Mouse (Mus musculus): ENCODE measurements around the gene Map6. TPM values are rescaled to one million over a fixed set of nuclear protein-coding genes. Genes with fewer than 3 reads are reported as not detected.

Gene Map6
- polyA plus RNA-seq, 1 experiment from 2014 or later: 6.2 TPM

DNA sequence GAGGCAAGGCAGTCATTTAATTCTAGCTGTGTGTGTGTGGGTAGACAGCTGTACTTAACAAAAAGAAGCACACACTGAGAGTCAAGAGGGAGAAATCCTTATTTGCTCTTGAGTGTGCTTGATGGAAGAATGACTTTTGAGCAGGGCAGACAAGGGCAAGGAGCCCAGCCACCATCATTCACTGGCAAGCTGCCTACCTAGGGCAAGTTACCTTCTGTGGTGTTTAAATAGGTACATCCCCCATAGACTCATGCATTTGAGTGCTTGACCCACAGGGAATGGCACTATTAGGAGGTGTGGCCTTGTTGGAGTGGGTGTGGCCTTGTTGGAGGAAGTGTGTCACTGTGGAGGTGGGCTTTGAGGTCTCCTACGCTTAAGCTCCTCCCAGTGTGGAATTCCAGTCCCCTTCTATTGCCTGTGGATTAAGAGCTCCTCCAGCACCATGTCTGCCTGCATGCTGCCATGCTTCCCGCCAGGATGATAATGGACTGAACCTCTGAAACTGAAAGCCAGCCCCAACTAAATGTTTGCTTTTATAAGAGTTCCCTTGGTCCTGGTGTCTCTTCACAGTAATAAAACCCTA is 27.0 kb downstream of the Map6 start:
- Histone ChIP-seq H3K27ac (ENCODE audit: low read depth) (no peak overlapping the region), H3K9ac (ENCODE audit: low read length) (no peak overlapping the region), H3K4me3 (ENCODE audit: low read depth, low read length) (no peak overlapping the region), H3K4me1 (replicated peaks; ENCODE audit: control insufficient read depth, insufficient read depth, low read length) (no peaks in the 10 kb centered on the region), H3K4me2 (ENCODE audit: low read length) (no peak overlapping the region), H3K27me3 (replicated peaks; ENCODE audit: control insufficient read depth, insufficient read depth, low read length) (no peaks in the 10 kb centered on the region), H3K9me3 (ENCODE audit: control insufficient read depth, low read length) (no peaks in the 10 kb centered on the region), H3K36me3 (ENCODE audit: control insufficient read depth, insufficient read depth, low read length) (no peaks in the 10 kb centered on the region)
- DNase-seq (ENCODE audit: low spot score): no peak
- 89% methylated on average over 2 of the region's 2 CpGs for WGBS
- no peak for ATAC-seq (replicated peaks; ENCODE audit: low FRiP score, low TSS enrichment, low read depth)

DNA sequence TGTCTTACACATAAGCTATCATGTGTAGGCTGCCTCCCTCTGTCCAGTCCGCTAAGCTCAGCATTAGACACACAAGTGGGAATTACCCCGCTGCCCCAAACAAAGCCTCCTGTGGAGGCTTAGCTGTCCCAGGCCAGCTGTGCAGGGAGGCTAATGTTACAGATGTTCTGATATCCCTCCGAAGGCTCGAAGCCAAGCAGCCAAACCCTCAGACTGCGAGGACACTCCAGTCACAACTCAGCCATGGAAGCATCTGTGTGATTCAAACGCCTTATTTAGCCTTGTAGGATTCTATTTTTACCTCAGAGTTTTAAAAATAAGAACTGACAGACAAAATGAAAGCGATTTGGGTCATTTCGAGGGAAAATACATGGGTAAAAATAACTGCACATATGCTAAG is 27.9 kb downstream of the Map6 start:
- Histone ChIP-seq H3K4me1 (replicated peaks; ENCODE audit: control insufficient read depth, insufficient read depth, low read length) (no peaks in the 10 kb centered on the region), H3K4me3 (ENCODE audit: low read depth, low read length) (no peak overlapping the region), H3K9me3 (ENCODE audit: control insufficient read depth, low read length) (no peaks in the 10 kb centered on the region), H3K4me2 (ENCODE audit: low read length) (no peak overlapping the region), H3K27ac (ENCODE audit: low read depth) (no peak overlapping the region), H3K36me3 (ENCODE audit: control insufficient read depth, insufficient read depth, low read length) (no peaks in the 10 kb centered on the region), H3K27me3 (replicated peaks; ENCODE audit: control insufficient read depth, insufficient read depth, low read length) (no peaks in the 10 kb centered on the region), H3K9ac (ENCODE audit: low read length) (no peak overlapping the region)
- no peak for DNase-seq (ENCODE audit: low spot score)
- ATAC-seq (replicated peaks; ENCODE audit: low FRiP score, low TSS enrichment, low read depth): no peak
- 80% methylated on average over 8 of the region's 8 CpGs for WGBS

DNA sequence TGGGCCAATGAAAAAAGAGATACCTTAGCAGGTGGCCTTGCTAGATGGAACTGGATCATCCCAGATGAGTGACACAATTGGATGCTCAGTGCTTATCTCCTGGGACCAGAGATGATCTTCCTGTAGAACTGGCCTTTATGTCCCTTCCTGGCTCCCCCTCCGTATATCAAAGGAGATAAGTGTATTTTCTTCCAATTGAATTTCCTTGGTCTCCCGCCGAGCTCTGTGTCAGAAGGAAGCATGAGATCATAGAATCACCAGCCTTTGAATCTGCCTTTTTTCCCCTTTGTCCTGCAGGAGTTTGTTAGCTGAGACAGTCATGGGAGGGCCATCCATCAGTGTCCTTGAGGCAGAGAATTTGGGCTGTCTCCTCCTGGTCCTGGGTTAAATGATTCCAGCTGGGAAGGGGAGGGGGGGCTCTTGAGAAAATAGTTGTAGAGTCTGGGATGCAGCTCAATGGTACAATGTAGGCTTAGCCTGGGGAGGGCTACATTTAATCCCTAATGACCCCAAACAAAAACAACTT is 33.5 kb downstream of the Map6 start:
- H3K36me3 ChIP-seq (ENCODE audit: control insufficient read depth, insufficient read depth, low read length): no peaks in the 10 kb centered on the region
- ATAC-seq (replicated peaks; ENCODE audit: low FRiP score, low TSS enrichment, low read depth) (no peak), DNase-seq (ENCODE audit: low spot score) (no peak)
- no peak overlapping the region for H3K27ac ChIP-seq (ENCODE audit: low read depth)
- no peak overlapping the region for H3K9ac ChIP-seq (ENCODE audit: low read length)
- H3K4me2 ChIP-seq (ENCODE audit: low read length): no peak overlapping the region
- no peaks in the 10 kb centered on the region for H3K9me3 ChIP-seq (ENCODE audit: control insufficient read depth, low read length)
- no peak overlapping the region for H3K4me3 ChIP-seq (ENCODE audit: low read depth, low read length)
- H3K27me3 ChIP-seq (replicated peaks; ENCODE audit: control insufficient read depth, insufficient read depth, low read length): no peaks in the 10 kb centered on the region
- H3K4me1 ChIP-seq (replicated peaks; ENCODE audit: control insufficient read depth, insufficient read depth, low read length): no peaks in the 10 kb centered on the region
- WGBS: 33% methylated on average over 3 of the region's 3 CpGs

DNA sequence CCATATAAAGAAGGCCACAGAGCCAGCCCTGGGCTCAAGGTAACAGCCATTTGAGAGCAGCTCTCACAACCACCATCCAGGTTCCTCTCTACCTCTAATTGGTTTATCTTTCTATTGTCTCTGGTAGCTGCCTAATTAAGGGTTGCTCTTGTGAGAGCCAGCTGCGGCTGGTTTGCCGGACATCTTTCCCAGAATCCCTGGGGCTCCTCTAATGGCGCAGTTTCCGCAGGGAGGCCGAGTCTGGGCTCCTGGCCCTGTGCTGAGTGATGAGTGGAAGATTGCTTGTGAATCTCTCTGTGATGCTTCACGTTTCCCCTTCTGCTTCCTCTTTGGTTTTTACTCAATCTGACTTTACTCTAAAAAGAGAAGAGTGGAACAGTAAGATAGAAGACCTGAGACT is 36.8 kb downstream of the Map6 start:
- WGBS: 59% methylated on average over 6 of the region's 6 CpGs
- H3K27ac ChIP-seq (ENCODE audit: low read depth): no peak overlapping the region
- H3K27me3 ChIP-seq (replicated peaks; ENCODE audit: control insufficient read depth, insufficient read depth, low read length): no peaks in the 10 kb centered on the region
- H3K4me3 ChIP-seq (ENCODE audit: low read depth, low read length): no peak overlapping the region
- H3K9ac ChIP-seq (ENCODE audit: low read length): no peak overlapping the region
- DNase-seq (ENCODE audit: low spot score) (no peak), ATAC-seq (replicated peaks; ENCODE audit: low FRiP score, low TSS enrichment, low read depth) (no peak)
- no peak overlapping the region for H3K4me2 ChIP-seq (ENCODE audit: low read length)
- H3K9me3 ChIP-seq (ENCODE audit: control insufficient read depth, low read length): no peaks in the 10 kb centered on the region
- H3K36me3 ChIP-seq (ENCODE audit: control insufficient read depth, insufficient read depth, low read length): no peaks in the 10 kb centered on the region
- peaks cover 7% of the 10 kb centered on the region for H3K4me1 ChIP-seq (replicated peaks; ENCODE audit: control insufficient read depth, insufficient read depth, low read length)

DNA sequence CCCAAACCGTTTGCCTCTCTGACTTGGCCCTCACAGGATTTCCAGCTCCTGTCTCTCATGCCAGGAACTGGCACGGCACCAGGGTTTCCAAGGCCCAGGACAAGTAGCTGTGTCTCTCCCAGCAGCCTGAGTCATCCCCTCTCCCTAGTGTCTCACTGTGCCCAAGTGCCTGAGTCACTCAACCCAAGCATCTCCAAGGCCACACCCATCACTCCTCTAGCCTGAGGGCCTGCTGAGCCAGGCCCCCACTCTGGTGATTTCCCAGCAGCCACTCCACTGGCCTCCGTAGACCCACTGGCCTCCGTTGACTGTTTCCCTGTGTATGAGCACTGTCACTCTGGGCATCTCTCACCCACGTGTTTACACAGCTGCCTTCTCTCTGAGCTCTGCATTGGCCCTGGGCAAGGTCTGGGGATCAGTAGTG is 37.7 kb downstream of the Map6 start:
- 69% methylated on average over 5 of the region's 5 CpGs for WGBS
- DNase-seq (ENCODE audit: low spot score) (no peak), ATAC-seq (replicated peaks; ENCODE audit: low FRiP score, low TSS enrichment, low read depth) (0 out of 2 replicates have a peak, but pooled peaks have one; percentile 48)
- Histone ChIP-seq H3K4me1 (replicated peaks; ENCODE audit: control insufficient read depth, insufficient read depth, low read length) (peaks cover 7% of the 10 kb centered on the region), H3K27ac (ENCODE audit: low read depth) (no peak overlapping the region), H3K4me2 (ENCODE audit: low read length) (no peak overlapping the region), H3K27me3 (replicated peaks; ENCODE audit: control insufficient read depth, insufficient read depth, low read length) (no peaks in the 10 kb centered on the region), H3K9me3 (ENCODE audit: control insufficient read depth, low read length) (no peaks in the 10 kb centered on the region), H3K4me3 (ENCODE audit: low read depth, low read length) (no peak overlapping the region), H3K36me3 (ENCODE audit: control insufficient read depth, insufficient read depth, low read length) (no peaks in the 10 kb centered on the region), H3K9ac (ENCODE audit: low read length) (no peak overlapping the region)

DNA sequence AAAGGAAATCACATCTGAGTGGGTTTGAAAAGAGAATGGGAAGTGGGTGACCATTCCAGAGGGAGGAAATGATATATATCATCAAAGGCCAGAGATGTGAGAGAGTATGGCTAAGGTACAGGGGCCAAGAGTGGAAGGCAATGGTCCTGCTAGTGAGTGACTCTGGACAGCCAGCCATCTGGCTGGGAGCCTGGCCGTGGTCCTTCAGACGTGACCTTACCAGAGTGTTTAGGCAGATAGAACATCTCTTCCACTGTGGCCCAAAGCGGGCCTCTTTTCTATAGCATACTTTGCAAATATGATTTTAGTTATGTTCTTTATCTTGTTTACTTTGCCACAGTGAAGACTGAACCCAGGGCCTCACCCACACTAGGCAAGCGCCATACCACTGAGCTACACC is 38.4 kb downstream of the Map6 start:
- H3K9me3 ChIP-seq (ENCODE audit: control insufficient read depth, low read length): no peaks in the 10 kb centered on the region
- H3K27me3 ChIP-seq (replicated peaks; ENCODE audit: control insufficient read depth, insufficient read depth, low read length): no peaks in the 10 kb centered on the region
- no peak overlapping the region for H3K4me3 ChIP-seq (ENCODE audit: low read depth, low read length)
- DNase-seq (ENCODE audit: low spot score) (no peak), ATAC-seq (replicated peaks; ENCODE audit: low FRiP score, low TSS enrichment, low read depth) (no peak)
- H3K9ac ChIP-seq (ENCODE audit: low read length): no peak overlapping the region
- H3K27ac ChIP-seq (ENCODE audit: low read depth): no peak overlapping the region
- 85% methylated on average over 4 of the region's 4 CpGs for whole genome bisulfite sequencing
- H3K36me3 ChIP-seq (ENCODE audit: control insufficient read depth, insufficient read depth, low read length): no peaks in the 10 kb centered on the region
- H3K4me2 ChIP-seq (ENCODE audit: low read length): no peak overlapping the region
- H3K4me1 ChIP-seq (replicated peaks; ENCODE audit: control insufficient read depth, insufficient read depth, low read length): peaks cover 7% of the 10 kb centered on the region

DNA sequence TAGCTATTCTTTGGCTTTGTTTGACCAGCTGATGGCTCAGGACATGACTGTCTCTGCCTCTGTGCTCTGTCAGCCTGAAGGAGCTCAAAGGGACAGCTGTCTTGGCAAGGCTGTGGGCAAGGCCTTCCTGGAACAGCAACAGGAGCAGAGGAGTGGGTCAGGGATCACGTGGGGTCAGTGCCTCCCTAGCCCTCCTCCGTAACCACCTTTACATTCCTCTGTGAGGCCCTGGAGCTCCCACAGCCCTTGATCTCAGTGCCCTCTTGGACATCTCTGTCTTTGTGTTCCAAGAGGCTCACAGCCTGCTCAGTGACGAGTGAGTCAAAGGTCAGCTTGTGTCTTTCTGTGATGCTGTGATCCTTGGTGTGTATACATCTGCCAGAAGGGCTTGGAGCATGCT is 39.4 kb downstream of the Map6 start:
- no peaks in the 10 kb centered on the region for H3K36me3 ChIP-seq (ENCODE audit: control insufficient read depth, insufficient read depth, low read length)
- no peak overlapping the region for H3K4me2 ChIP-seq (ENCODE audit: low read length)
- no peaks in the 10 kb centered on the region for H3K27me3 ChIP-seq (replicated peaks; ENCODE audit: control insufficient read depth, insufficient read depth, low read length)
- H3K27ac ChIP-seq (ENCODE audit: low read depth): no peak overlapping the region
- 42% methylated on average over 3 of the region's 3 CpGs for WGBS
- peaks cover 7% of the 10 kb centered on the region for H3K4me1 ChIP-seq (replicated peaks; ENCODE audit: control insufficient read depth, insufficient read depth, low read length)
- DNase-seq (ENCODE audit: low spot score) (no peak), ATAC-seq (replicated peaks; ENCODE audit: low FRiP score, low TSS enrichment, low read depth) (no peak)
- no peaks in the 10 kb centered on the region for H3K9me3 ChIP-seq (ENCODE audit: control insufficient read depth, low read length)
- H3K9ac ChIP-seq (ENCODE audit: low read length): no peak overlapping the region
- no peak overlapping the region for H3K4me3 ChIP-seq (ENCODE audit: low read depth, low read length)

DNA sequence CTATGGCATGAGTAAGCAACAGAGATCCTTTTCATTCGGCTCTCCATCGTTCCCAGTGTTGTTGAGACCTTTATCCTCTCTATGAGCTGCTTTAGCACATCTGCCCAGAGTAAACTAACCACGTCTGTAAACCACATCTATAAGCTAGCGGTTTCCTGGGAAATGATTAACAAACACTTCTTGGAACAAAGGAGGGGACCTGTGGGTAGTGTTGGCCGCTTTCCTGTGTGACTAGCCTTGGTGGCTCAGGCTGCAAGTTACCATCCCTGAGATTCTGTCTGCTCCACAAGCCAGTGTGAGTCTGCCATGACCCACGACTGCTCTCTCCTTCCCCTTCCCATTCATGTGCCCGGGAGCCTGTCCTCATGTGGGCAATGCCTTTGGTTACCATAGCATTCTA is 44.2 kb downstream of the Map6 start:
- DNase-seq (ENCODE audit: low spot score) (no peak), ATAC-seq (replicated peaks; ENCODE audit: low FRiP score, low TSS enrichment, low read depth) (no peak)
- Histone ChIP-seq H3K36me3 (ENCODE audit: control insufficient read depth, insufficient read depth, low read length) (no peaks in the 10 kb centered on the region), H3K4me3 (ENCODE audit: low read depth, low read length) (no peak overlapping the region), H3K4me2 (ENCODE audit: low read length) (no peak overlapping the region), H3K9ac (ENCODE audit: low read length) (no peak overlapping the region), H3K27ac (ENCODE audit: low read depth) (no peak overlapping the region), H3K4me1 (replicated peaks; ENCODE audit: control insufficient read depth, insufficient read depth, low read length) (peaks cover 14% of the 10 kb centered on the region), H3K9me3 (ENCODE audit: control insufficient read depth, low read length) (no peaks in the 10 kb centered on the region), H3K27me3 (replicated peaks; ENCODE audit: control insufficient read depth, insufficient read depth, low read length) (no peaks in the 10 kb centered on the region)
- 46% methylated on average over 7 of the region's 7 CpGs for WGBS

DNA sequence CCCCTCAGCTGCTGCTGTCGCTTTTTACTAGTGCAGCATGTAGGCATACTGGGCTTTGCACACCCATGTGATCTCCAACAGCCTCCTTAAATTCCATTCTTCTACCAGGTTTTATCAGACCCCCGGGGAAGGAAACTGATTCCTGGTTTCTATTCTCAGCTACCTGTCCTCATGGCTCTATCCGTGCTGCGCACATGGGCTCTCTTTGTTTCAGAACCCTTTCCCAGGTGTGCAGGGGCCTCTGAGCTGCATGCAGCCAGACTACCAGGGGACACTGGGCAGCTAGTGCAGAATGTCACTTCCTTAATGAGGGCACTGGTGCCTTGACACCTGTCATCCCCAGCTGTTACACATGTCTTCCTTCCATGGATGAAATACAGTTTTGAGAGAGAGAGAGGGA is 44.8 kb downstream of the Map6 start:
- ATAC-seq (replicated peaks; ENCODE audit: low FRiP score, low TSS enrichment, low read depth): no peak
- WGBS: 58% methylated on average over 4 of the region's 4 CpGs
- Histone ChIP-seq H3K4me3 (ENCODE audit: low read depth, low read length) (no peak overlapping the region), H3K36me3 (ENCODE audit: control insufficient read depth, insufficient read depth, low read length) (no peaks in the 10 kb centered on the region), H3K9me3 (ENCODE audit: control insufficient read depth, low read length) (no peaks in the 10 kb centered on the region), H3K9ac (ENCODE audit: low read length) (no peak overlapping the region), H3K27ac (ENCODE audit: low read depth) (no peak overlapping the region), H3K27me3 (replicated peaks; ENCODE audit: control insufficient read depth, insufficient read depth, low read length) (no peaks in the 10 kb centered on the region), H3K4me1 (replicated peaks; ENCODE audit: control insufficient read depth, insufficient read depth, low read length) (peaks cover 8% of the 10 kb centered on the region), H3K4me2 (ENCODE audit: low read length) (no peak overlapping the region)
- no peak for DNase-seq (ENCODE audit: low spot score)
